Comparison of ENCODE assay signal across 27 mouse cellular contexts in genomic region chr9:115426682-115427081, GRCm38 (mm10).
DNase-seq lines count a peak whose midpoint lies in the region; ATAC-seq and TF ChIP-seq lines count a peak whose summit lies in the region.
"Had no signal": no experiment of that assay in that cellular context is flagged by ENCODE, and none has a peak within 500 bp of the region (broad histone marks: within the 10 kb centered on the region; RNA-seq: fewer than 3 reads in every experiment).

No protein-coding gene starts in this region.

- intact Hi-C loops in left cerebral cortex, adult 2 months (cut with DNase I) = no loop called here

- no peak overlapping the region for H3K4me2 ChIP-seq in forebrain, embryonic 13.5 days
- no peak overlapping the region for H3K4me2 ChIP-seq in forebrain, embryonic 12.5 days
- H3K4me2 ChIP-seq in hindbrain, embryonic 16.5 days (ENCODE audit: low read length) = no peak overlapping the region
- H3K4me2 ChIP-seq in forebrain, embryonic 16.5 days (ENCODE audit: low read length) = no peak overlapping the region
- H3K4me2 ChIP-seq: heart, embryonic 12.5 days; kidney, embryonic 15.5 days; liver, embryonic 15.5 days; lung, embryonic 15.5 days; stomach, embryonic 15.5 days had no signal

- H3K9me3 ChIP-seq in forebrain, embryonic 13.5 days (replicated peaks) = no peaks in the 10 kb centered on the region; the same call in 1 of the 2 replicates
- no peaks in the 10 kb centered on the region for H3K9me3 ChIP-seq in forebrain, embryonic 12.5 days
- no peaks in the 10 kb centered on the region for H3K9me3 ChIP-seq in hindbrain, embryonic 16.5 days (ENCODE audit: control insufficient read depth, low read length)
- no peaks in the 10 kb centered on the region for H3K9me3 ChIP-seq in hindbrain, embryonic 10.5 days
- no peaks in the 10 kb centered on the region for H3K9me3 ChIP-seq in forebrain, embryonic 16.5 days (ENCODE audit: control insufficient read depth, low read length)
- H3K9me3 ChIP-seq: kidney, embryonic 15.5 days; limb, embryonic 10.5 days; liver, embryonic 15.5 days; lung, embryonic 15.5 days; stomach, embryonic 15.5 days had no signal

- TF ChIP-seq CTCF in left cerebral cortex, adult 2 months (IDR thresholded peaks at IDR 0.05) = no peak

- no peaks in the 10 kb centered on the region for H3K27me3 ChIP-seq in forebrain, embryonic 13.5 days
- H3K27me3 ChIP-seq in forebrain, embryonic 12.5 days = no peaks in the 10 kb centered on the region
- H3K27me3 ChIP-seq in hindbrain, embryonic 16.5 days (replicated peaks; ENCODE audit: control insufficient read depth, insufficient read depth, low read length) = no peaks in the 10 kb centered on the region
- H3K27me3 ChIP-seq in hindbrain, embryonic 10.5 days (ENCODE audit: insufficient read depth, poor library complexity, severe bottlenecking) = no peaks in the 10 kb centered on the region
- no peaks in the 10 kb centered on the region for H3K27me3 ChIP-seq in forebrain, embryonic 16.5 days (replicated peaks; ENCODE audit: control insufficient read depth, insufficient read depth, low read length)
- no peaks in the 10 kb centered on the region for H3K27me3 ChIP-seq in splenic B cell, adult 2 months (ENCODE audit: control insufficient read depth, insufficient read depth, low read length, poor library complexity, severe bottlenecking)
- H3K27me3 ChIP-seq: heart, embryonic 12.5 days; kidney, embryonic 15.5 days; liver, embryonic 15.5 days; lung, embryonic 15.5 days; megakaryocyte, embryonic 14.5 days; stomach, embryonic 15.5 days had no signal

- no peaks in the 10 kb centered on the region for H3K36me3 ChIP-seq in forebrain, embryonic 13.5 days (ENCODE audit: poor library complexity, severe bottlenecking)
- H3K36me3 ChIP-seq in forebrain, embryonic 12.5 days (replicated peaks) = no peaks in the 10 kb centered on the region
- no peaks in the 10 kb centered on the region for H3K36me3 ChIP-seq in hindbrain, embryonic 16.5 days (ENCODE audit: control insufficient read depth, insufficient read depth, low read length)
- H3K36me3 ChIP-seq in hindbrain, embryonic 10.5 days = no peaks in the 10 kb centered on the region
- H3K36me3 ChIP-seq in forebrain, embryonic 16.5 days (ENCODE audit: control insufficient read depth, insufficient read depth) = no peaks in the 10 kb centered on the region
- H3K36me3 ChIP-seq in splenic B cell, adult 2 months (ENCODE audit: control insufficient read depth, insufficient read depth, low read length, poor library complexity, severe bottlenecking) = no peaks in the 10 kb centered on the region
- H3K36me3 ChIP-seq: heart, embryonic 12.5 days; kidney, embryonic 15.5 days; limb, embryonic 10.5 days; liver, embryonic 15.5 days; lung, embryonic 15.5 days; stomach, embryonic 15.5 days had no signal

- 56% methylated on average over 8 of the region's 8 CpGs for WGBS in forebrain, embryonic 13.5 days
- 69% methylated on average over 8 of the region's 8 CpGs for WGBS in forebrain, embryonic 12.5 days
- 58% methylated on average over 8 of the region's 8 CpGs for WGBS in hindbrain, embryonic 16.5 days
- 91% methylated on average over 8 of the region's 8 CpGs for WGBS in hindbrain, embryonic 10.5 days
- WGBS in forebrain, embryonic 16.5 days = 34% methylated on average over 8 of the region's 8 CpGs

- H3K27ac ChIP-seq in forebrain, embryonic 13.5 days = no peak overlapping the region
- H3K27ac ChIP-seq in forebrain, embryonic 12.5 days = no peak overlapping the region
- no peak overlapping the region for H3K27ac ChIP-seq in hindbrain, embryonic 16.5 days (ENCODE audit: low read depth, low read length)
- no peak overlapping the region for H3K27ac ChIP-seq in hindbrain, embryonic 10.5 days
- peak overlapping the region; percentile 56 for H3K27ac ChIP-seq in forebrain, embryonic 16.5 days (ENCODE audit: low read length)
- no peak overlapping the region for H3K27ac ChIP-seq in left cerebral cortex, adult 2 months
- H3K27ac ChIP-seq: kidney, embryonic 15.5 days; limb, embryonic 10.5 days; liver, embryonic 15.5 days; lung, embryonic 15.5 days; stomach, embryonic 15.5 days had no signal

- H3K4me3 ChIP-seq in forebrain, embryonic 13.5 days = no peak overlapping the region
- H3K4me3 ChIP-seq in forebrain, embryonic 12.5 days (replicated peaks) = no peak overlapping the region
- no peak overlapping the region for H3K4me3 ChIP-seq in hindbrain, embryonic 16.5 days (ENCODE audit: low read length)
- no peak overlapping the region for H3K4me3 ChIP-seq in hindbrain, embryonic 10.5 days
- no peak overlapping the region for H3K4me3 ChIP-seq in forebrain, embryonic 16.5 days (replicated peaks; ENCODE audit: low read length)
- H3K4me3 ChIP-seq in left cerebral cortex, adult 2 months = no peak overlapping the region
- H3K4me3 ChIP-seq: heart, embryonic 12.5 days; kidney, embryonic 15.5 days; limb, embryonic 10.5 days; liver, embryonic 15.5 days; lung, embryonic 15.5 days; stomach, embryonic 15.5 days had no signal

- ATAC-seq in forebrain, embryonic 13.5 days = peak; percentile 53; the same call in 1 of the 2 replicates
- ATAC-seq in forebrain, embryonic 12.5 days (ENCODE audit: low FRiP score) = no peak
- 0 out of 2 replicates have a peak, but pooled peaks have one; percentile 42 for ATAC-seq in hindbrain, embryonic 16.5 days
- ATAC-seq in forebrain, embryonic 16.5 days = peak; percentile 87
- ATAC-seq: activated CD4-positive, CD25-positive, alpha-beta regulatory T cell, adult 4 months had no signal

- no peaks in the 10 kb centered on the region for H3K4me1 ChIP-seq in forebrain, embryonic 13.5 days
- H3K4me1 ChIP-seq in forebrain, embryonic 12.5 days = no peaks in the 10 kb centered on the region
- H3K4me1 ChIP-seq in hindbrain, embryonic 16.5 days (ENCODE audit: control insufficient read depth, insufficient read depth, low read depth, low read length) = no peaks in the 10 kb centered on the region
- H3K4me1 ChIP-seq in hindbrain, embryonic 10.5 days (replicated peaks) = 0 out of 2 replicates have a peak, but pooled peaks cover 2% of the 10 kb centered on the region
- H3K4me1 ChIP-seq in forebrain, embryonic 16.5 days (replicated peaks; ENCODE audit: control insufficient read depth, insufficient read depth, low read length) = peaks cover 4% of the 10 kb centered on the region
- H3K4me1 ChIP-seq: heart, embryonic 12.5 days; liver, embryonic 15.5 days; lung, embryonic 15.5 days; stomach, embryonic 15.5 days had no signal

- no peak for DNase-seq in hindbrain, embryonic 10.5 days (ENCODE audit: low spot score)
- peak; percentile 18 for DNase-seq in splenic B cell, adult 2 months (ENCODE audit: low read depth, low spot score)
- DNase-seq in left cerebral cortex, adult 2 months (ENCODE audit: extremely low spot score in 1 of 2, low spot score in 2 of 2) = no peak
- DNase-seq: adrenal gland, adult 8-10 months; cerebellum, adult 8-10 months; gastrocnemius, postnatal 25 days; heart, adult 18-20 months; heart, postnatal 10 days; kidney, adult 11 months; kidney, postnatal 36 days; liver; lung, postnatal 36 days; right cerebral cortex, postnatal 4 days; thymus, adult 18-20 months; thymus, postnatal 36 days had no signal

- H3K9ac ChIP-seq in forebrain, embryonic 13.5 days = no peak overlapping the region
- H3K9ac ChIP-seq in forebrain, embryonic 12.5 days = no peak overlapping the region
- no peak overlapping the region for H3K9ac ChIP-seq in hindbrain, embryonic 16.5 days (ENCODE audit: low read depth, low read length)
- no peak overlapping the region for H3K9ac ChIP-seq in forebrain, embryonic 16.5 days (replicated peaks; ENCODE audit: low read depth, low read length)
- H3K9ac ChIP-seq: heart, embryonic 12.5 days; kidney, embryonic 15.5 days; liver, embryonic 15.5 days; lung, embryonic 15.5 days; stomach, embryonic 15.5 days had no signal
